Mouse (Mus musculus): ENCODE measurements around the gene Hes2.
A peak's percentile ranks its signal among the peaks of the same experiment; 100 is the strongest.

- TF ChIP-seq POLR2A (IDR thresholded peaks at IDR 0.05; ENCODE audit: low read depth, low read length) (no peak), CTCF (IDR thresholded peaks at IDR 0.05; ENCODE audit: extremely low read depth, insufficient read depth, insufficient read length, insufficient replicate concordance) (peak; percentile 46)
These were observed 27.7 kb upstream of the Hes2 start for GRCm38 (mm10) chr4:152130771-152131653.
